Mouse (Mus musculus): ENCODE results near the gene Tec.

Tec gene

GRCm38 (mm10) chr5:72784719-72785118 is 83.6 kb downstream of the Tec start:
- DNase-seq (ENCODE audit: low read depth, low spot score) = no peak

- DNase-seq (ENCODE audit: low read depth, low spot score) = peak; percentile 72
Observed at GRCm38 (mm10) chr5:72783957-72784356, 84.3 kb downstream of the Tec start.

- no peak for DNase-seq (ENCODE audit: low read depth, low spot score)
Observed at GRCm38 (mm10) chr5:72783123-72783522, 85.2 kb downstream of the Tec start.

GRCm38 (mm10) chr5:72781776-72782175 is 86.5 kb downstream of the Tec start:
- DNase-seq (ENCODE audit: low read depth, low spot score) = no peak

GRCm38 (mm10) chr5:72776595-72776994 is 91.7 kb downstream of the Tec start:
- no peak for DNase-seq (ENCODE audit: low read depth, low spot score)

- no peak for DNase-seq (ENCODE audit: low read depth, low spot score)
Observed at GRCm38 (mm10) chr5:72776127-72776526, 92.2 kb downstream of the Tec start.

GRCm38 (mm10) chr5:72769841-72770240 is 98.4 kb downstream of the Tec start:
- peak; percentile 59 for DNase-seq (ENCODE audit: low read depth, low spot score)

GRCm38 (mm10) chr5:72763546-72763945 is 104.7 kb downstream of the Tec start:
- DNase-seq (ENCODE audit: low read depth, low spot score) = no peak

- no peak for DNase-seq (ENCODE audit: low read depth, low spot score)
Observed at GRCm38 (mm10) chr5:72763025-72763424, 105.3 kb downstream of the Tec start.

- no peak for DNase-seq (ENCODE audit: low read depth, low spot score)
Observed at GRCm38 (mm10) chr5:72761758-72762157, 106.5 kb downstream of the Tec start.

- DNase-seq (ENCODE audit: low read depth, low spot score) = no peak
Observed at GRCm38 (mm10) chr5:72761237-72761636, 107.0 kb downstream of the Tec start.

GRCm38 (mm10) chr5:72758925-72759924 is 109.1 kb downstream of the Tec start:
- DNase-seq (ENCODE audit: low read depth, low spot score) = peak; percentile 70

GRCm38 (mm10) chr5:72757155-72757773 is 111.0 kb downstream of the Tec start:
- peak; percentile 20 for DNase-seq (ENCODE audit: low read depth, low spot score)

GRCm38 (mm10) chr5:72755941-72756340 is 112.3 kb downstream of the Tec start:
- no peak for DNase-seq (ENCODE audit: low read depth, low spot score)

- DNase-seq (ENCODE audit: low read depth, low spot score) = no peak
Observed at GRCm38 (mm10) chr5:72755035-72755434, 113.2 kb downstream of the Tec start.

- no peak for DNase-seq (ENCODE audit: low read depth, low spot score)
Observed at GRCm38 (mm10) chr5:72752585-72752984, 115.7 kb downstream of the Tec start, which contains the start of gene Txk. Gene Txk (minus strand): TSS chr5:72752777.

GRCm38 (mm10) chr5:72751056-72751758 is 117.1 kb downstream of the Tec start:
- no peak for DNase-seq (ENCODE audit: low read depth, low spot score)

GRCm38 (mm10) chr5:72750226-72750625 is 118.1 kb downstream of the Tec start:
- DNase-seq (ENCODE audit: low read depth, low spot score) = no peak

GRCm38 (mm10) chr5:72748659-72749265 is 119.5 kb downstream of the Tec start:
- no peak for DNase-seq (ENCODE audit: low read depth, low spot score)

- DNase-seq (ENCODE audit: low read depth, low spot score) = no peak
Observed at GRCm38 (mm10) chr5:72747384-72747783, 120.9 kb downstream of the Tec start.

GRCm38 (mm10) chr5:72746461-72746860 is 121.8 kb downstream of the Tec start:
- no peak for DNase-seq (ENCODE audit: low read depth, low spot score)

GRCm38 (mm10) chr5:72743103-72743502 is 125.2 kb downstream of the Tec start:
- DNase-seq (ENCODE audit: low read depth, low spot score) = no peak
